Mouse (Mus musculus) granulocyte monocyte progenitor cell, adult 5-6 weeks (primary cell): ENCODE data around the gene Rnase2a. TPM values are rescaled to one million over a fixed set of nuclear protein-coding genes. Genes with fewer than 3 reads are reported as not detected.
A peak's percentile ranks its signal among the peaks of the same experiment; 100 is the strongest.
"Not testable (repeated sequence)": the region's sequence is repeated elsewhere in the genome, so short reads cannot be mapped to it uniquely, and the experiment has no call there.

ENCODE experiments used
- ATAC-seq: replicated peaks from 2 replicates; pipeline ENCODE4 v1.8.0; 2016; ENCODE audit warnings: mild to moderate bottlenecking, moderate TSS enrichment, inconsistent platforms; ENCODE audit not compliant: poor library complexity, severe bottlenecking
- total RNA-seq, 2 experiments: library from RNA; stranded (forward) in 1 of 2; stranded (reverse) in 1 of 2; fragments of 200-712, 200-1000 nt in 1 of 2; fragments of >200 nt in 1 of 2; fragmentation: Nextera tagmentation in 1 of 2; gene quantifications; 2 replicates each; pipeline ENCODE4 v1.2.3; 2014 to 2017

Gene Rnase2a
- not detected in 2 replicates for total RNA-seq (2014; fragmentation: Nextera tagmentation)
- total RNA-seq (2017): not detected in 2 replicates

DNA sequence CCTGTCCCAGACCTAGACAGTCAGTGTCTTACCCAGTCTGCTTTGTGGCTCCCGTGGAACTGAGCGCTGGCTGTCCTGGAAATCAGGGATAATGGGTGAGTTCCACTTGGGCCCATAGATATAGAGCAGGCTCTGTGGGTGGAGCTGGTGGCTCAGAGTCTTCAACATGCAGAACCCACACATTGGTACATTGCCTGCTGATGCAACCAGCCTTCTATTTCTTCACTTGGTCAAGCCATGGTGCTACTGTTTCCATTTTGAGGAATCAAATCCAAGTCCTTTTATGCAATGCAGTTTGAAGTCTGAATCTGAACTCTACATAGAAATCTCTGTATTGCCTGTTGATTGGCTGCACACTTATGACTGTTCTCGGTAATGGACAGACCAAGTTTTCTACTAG is at the start of gene Rnase2a:
Rnase2a (minus strand) TSS at position 72 of the 400 bp plus-strand sequence.
- peak; percentile 59 for ATAC-seq

DNA sequence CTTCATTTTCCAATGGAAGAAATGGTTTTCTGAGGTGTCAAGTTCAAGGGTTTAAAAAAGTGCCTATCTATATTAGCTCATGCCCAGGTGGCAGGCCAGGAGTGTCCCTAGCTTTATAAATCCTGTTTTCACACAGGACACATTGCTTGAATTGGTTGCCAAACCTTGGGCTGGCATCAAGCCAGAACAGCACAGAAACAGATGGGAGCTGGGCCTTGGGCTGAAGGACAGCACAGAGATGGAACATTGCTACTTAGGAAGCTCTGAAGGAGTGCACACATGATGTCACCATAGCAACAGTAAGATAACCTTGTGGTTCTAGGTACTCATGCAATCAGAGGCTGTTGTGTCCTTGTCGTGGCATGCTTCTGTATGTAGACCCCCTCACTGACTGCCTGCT is 35.6 kb upstream of the Rnase2a start:
- no peak for ATAC-seq

DNA sequence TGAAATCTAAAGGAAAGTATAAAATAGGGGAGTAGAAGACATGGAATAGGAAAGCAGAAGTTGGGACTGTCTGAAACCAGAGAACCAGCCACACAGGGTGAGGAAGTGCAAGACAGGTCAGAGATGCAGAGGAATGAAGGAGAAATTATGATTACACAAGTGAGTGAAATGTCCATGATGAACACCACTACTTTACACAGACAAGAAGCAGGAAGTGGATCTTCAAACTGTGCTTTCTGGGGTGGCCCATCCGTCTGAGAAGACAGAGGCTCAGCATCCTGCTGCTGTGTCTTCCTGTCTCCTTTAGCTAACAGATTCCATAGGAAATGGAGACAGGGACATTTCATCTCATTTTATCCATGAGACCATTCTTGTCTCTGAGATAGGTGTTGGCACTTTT is 22.6 kb upstream of the Rnase2a start:
- ATAC-seq: peak; percentile 82

DNA sequence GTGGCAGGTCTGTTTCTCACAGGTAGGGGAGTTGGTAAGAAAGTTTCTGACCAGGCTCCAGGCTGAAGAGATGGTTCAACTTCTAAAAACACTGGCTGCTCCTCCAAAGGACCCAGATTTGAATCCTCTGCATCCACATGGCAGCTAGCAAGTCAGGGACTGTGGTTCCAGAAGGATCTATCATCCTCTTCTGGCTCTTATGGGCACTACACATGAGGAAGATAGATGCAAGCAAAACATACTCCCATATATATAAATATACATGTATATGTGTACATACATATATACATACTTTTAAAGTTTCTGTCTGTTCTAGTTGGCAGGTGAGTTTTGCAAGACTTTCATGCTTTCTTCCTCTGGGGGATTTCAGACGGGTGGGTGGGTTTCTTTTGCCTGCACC is 12.8 kb upstream of the Rnase2a start:
- ATAC-seq: no peak

DNA sequence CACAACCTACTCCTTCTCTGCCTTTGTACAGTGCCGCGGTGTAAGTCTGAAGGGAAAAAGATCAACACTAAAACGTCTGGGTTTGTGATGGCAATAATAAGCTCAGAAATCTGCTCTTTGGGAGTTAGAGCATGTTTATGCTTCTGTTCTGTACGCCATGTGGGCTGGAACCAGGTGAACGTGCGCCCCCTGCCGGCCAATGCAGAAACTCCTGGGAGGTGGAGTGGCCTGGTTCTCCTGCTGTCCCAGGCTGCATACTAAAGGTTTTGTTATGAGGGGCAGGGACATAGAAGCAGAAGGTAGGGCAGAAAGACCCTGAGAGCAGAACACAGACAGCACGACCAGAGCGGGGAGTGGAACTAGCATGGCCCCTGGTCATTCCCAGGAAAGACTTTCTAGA is 10.2 kb upstream of the Rnase2a start:
- ATAC-seq: peak; percentile 89

DNA sequence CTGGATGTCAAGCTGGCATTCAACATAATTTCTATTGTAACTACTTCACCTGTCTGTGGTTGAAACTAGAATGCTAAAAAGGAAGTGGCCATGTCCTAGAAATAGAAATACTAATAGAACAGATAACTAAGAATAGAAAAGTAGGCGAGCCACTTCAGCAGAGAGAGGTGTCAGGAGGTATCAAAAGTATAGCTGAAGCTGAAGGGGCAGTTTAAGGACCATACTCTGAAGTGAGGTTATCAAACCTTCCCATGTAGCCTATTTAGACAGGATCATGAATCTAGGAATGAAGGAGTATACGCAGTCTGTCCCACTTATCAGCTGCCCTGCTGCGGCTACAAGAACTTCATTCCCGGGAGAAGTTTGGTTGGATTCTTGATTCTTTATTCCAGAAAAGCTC is 9.8 kb upstream of the Rnase2a start:
- ATAC-seq: no peak

DNA sequence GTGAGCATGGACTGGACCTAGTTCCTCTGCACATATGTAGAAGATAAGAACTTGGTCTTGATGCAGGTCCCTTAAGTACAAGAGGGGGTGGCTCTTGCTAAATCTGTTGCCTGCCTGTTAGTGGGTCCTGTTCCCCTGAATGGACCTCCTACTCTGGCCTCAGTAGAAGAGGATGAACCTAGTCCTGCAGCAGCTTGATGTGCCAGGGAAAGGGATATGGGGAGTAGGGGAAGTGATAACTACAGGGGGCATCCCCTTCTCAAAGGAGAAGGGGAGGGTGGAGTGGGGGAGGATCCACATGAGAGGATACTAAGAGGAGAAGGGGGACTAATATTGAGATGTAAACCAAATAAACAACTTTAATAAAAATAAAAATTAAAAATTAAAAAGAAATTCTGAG is 6.5 kb upstream of the Rnase2a start:
- ATAC-seq: peak; percentile 86

DNA sequence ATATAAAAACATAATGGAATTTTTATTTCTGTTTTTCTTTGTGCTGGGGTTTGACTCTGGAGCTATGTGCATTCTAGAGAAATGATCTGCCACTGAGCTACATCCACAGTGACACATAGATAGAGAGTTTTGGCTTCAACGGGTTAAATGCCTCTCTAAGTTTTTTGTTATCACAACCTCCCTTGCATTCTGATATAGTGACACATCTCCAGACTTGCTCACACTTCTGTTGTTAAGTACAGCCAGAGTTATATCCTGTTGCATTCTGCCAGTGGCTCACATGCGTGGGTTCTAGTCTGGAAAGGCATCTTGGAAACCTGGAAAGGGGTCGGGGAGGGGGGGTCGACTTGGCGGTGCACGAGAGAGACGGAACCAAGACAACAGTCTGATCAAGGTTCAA is 3.8 kb upstream of the Rnase2a start:
- no peak for ATAC-seq

DNA sequence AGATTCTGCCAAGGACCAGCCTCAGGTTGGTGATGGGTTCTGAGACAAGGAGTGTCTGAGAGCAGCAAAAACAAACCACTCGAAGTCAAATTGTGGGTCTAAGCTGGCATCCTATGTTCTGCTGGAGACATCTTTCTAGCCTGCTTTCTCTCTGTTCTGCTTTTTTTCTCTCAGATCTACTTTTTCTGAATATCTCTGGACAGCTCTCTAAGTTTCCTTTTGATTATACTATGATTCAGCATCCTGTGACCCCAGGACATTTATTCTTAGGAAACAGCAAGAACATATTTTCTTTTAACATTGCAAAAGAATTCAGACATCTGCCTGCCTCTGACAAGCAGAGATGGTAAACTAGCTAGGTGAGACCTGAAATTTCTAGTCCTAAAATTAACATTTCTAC is 2.3 kb downstream of the Rnase2a start:
- ATAC-seq: peak; percentile 65

DNA sequence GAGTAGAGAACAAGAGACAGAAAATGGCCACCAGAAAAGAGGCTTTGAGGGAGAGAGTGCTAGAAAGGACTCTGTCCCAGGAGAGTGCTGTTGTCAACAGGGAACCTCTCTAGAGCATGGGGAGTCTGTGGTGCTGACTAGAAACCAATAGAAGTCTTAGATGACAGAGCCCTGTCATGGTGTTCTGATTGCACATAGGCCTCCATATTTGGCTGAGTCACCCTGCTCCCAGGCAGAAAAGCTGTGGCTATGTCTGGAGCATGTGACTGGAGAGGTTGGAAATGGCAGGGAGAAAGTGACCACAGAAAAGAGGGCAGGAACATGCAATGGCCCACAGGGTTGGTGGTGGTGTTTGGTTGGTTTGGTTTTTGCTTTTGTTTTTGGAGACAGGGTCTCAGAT is 3.7 kb downstream of the Rnase2a start:
- peak; percentile 57 for ATAC-seq

DNA sequence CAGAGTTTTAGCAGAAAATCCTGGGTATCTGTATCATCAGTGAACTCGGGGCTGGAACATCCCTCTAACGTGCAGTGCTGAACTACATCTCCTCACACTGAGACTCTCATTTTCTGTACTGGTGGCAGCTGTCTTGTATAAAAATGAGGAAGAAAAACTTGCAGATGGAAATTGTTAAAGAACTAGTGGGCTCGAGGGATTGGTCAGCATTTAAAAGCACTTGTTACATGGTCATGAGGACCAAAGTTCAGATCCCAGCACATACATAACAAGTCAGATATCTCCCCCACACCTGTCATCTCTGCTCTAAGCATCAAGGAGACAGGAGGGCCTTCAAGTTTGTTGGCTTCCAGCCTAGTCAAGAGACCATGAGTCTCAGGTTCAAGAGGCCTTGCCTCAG is 5.6 kb downstream of the Rnase2a start:
- no peak for ATAC-seq

DNA sequence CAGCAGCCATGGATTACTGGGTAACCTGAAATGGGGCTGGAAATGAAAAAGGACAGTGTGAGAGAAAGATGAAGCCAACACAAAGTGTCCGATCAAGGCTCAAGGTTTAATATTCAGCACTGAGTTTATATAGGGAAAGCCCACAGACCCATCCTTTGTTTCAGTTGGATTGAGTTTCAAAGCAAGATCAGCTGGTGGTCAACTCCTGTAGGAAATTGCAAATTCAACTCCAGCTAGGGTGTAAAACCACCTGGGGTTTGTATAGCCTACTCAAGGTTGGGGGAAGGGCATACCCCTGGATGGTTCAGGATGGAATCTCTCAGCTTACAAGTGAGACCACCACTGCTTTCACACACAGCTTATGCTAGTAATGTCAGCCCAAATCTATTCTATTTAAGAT is 8.2 kb downstream of the Rnase2a start:
- ATAC-seq: no peak

DNA sequence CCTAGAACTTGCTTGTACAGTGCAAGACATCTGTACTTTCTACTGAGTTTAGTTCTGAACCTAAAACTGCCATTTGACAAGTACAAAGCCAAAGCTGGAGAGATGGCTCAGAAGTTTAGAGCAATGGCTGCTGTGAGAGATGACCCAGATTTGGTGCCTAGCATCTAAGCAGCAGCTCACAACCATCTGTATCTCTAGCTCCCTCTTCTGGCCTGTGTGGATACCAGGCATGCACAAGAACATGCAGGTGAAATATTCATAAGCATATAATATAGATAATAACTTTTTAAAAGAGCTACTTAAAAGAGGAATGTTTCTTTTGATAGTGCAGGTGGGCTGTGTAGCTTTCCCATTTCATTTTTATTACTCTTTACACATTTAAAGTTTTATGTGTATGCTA is 15.0 kb downstream of the Rnase2a start:
- peak; percentile 68 for ATAC-seq

DNA sequence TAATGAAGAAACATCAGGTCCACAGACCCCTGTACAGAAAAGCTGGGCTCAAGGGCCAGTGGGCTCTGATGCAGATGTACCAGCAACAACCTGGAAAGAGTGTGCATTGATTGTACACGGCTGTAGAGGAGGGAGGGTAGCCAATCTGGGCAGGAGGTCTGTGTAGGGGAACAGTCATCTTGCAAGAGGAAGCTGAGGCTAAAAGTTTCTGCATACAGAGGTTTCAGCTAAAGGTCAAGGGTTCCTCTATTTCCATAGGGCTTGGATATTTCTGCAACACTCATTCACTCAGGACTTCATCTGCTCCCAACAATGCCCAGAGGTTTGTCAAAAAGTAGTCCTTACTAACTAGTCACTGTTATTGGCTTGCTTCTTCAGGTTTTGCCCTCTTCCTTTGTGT is 18.4 kb downstream of the Rnase2a start:
- ATAC-seq: peak; percentile 85

DNA sequence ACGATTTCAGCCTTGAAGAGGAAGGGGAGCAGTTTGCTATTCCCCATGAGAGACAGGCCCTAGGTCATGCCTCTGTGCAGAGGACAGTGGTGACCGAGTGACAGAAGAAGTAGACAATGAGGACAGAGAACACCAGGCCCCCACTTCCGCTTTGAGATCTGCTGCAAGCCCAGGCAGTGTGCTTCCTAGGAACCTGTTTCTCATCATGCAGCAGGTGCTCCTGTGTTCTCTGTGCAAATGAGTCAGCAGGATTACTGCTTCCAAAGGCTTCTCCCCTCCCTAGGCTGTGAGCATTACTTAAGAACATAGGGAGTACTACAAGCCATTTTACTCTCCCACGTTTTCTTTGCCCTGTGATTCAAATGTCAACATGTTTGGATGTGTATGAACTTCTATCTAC is 26.3 kb downstream of the Rnase2a start:
- peak; percentile 56 for ATAC-seq

DNA sequence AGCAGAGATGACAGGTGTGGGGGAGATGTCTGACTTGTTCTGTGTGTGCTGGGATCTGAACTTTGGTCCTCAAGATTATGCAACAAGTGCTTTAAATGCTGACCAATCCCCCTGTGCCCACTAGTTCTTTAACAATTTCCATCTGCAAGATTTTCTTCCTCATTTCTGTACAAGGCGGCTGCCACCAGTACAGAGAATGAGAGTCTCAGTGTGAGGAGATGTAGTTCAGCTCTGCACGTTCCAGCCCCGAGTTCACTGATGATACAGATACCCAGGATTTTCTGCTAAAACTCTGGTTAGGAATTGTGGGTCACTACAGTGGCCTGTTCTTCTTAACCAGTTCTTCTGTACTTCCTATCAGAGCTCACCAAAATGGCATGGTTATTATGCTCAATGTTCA is 35.8 kb downstream of the Rnase2a start:
- not testable (repeated sequence) for ATAC-seq

Other genes with a start within 250 kb of the Rnase2a start
- not detected in 2 replicates for gene Rnase10, start 248.4 kb downstream of the Rnase2a start, total RNA-seq (2014; fragmentation: Nextera tagmentation)
- gene Rnase10, start 248.4 kb downstream of the Rnase2a start, total RNA-seq (2017): 2.5 and 3.2 TPM in 2 replicates
- gene Rnase9, start 214.2 kb downstream of the Rnase2a start, total RNA-seq (2014; fragmentation: Nextera tagmentation): not detected in 2 replicates
- not detected in 2 replicates for gene Rnase9, start 214.2 kb downstream of the Rnase2a start, total RNA-seq (2017)
- gene Rnase11, start 205.9 kb downstream of the Rnase2a start, total RNA-seq (2014; fragmentation: Nextera tagmentation): not detected in 2 replicates
- gene Rnase11, start 205.9 kb downstream of the Rnase2a start, total RNA-seq (2017): not detected in 2 replicates
- gene Rnase12, start 198.5 kb downstream of the Rnase2a start, total RNA-seq (2014; fragmentation: Nextera tagmentation): 6.2 and 27.0 TPM in 2 replicates
- gene Rnase12, start 198.5 kb downstream of the Rnase2a start, total RNA-seq (2017): 11.0 and 12.6 TPM in 2 replicates
- not detected in 2 replicates for gene Olfr750, start 181.7 kb downstream of the Rnase2a start, total RNA-seq (2014; fragmentation: Nextera tagmentation)
- gene Olfr750, start 181.7 kb downstream of the Rnase2a start, total RNA-seq (2017): not detected in 2 replicates
- gene Rnase4, start 165.0 kb downstream of the Rnase2a start, total RNA-seq (2014; fragmentation: Nextera tagmentation): 1.7 and 6.8 TPM in 2 replicates
- 2.5 and 2.9 TPM in 2 replicates for gene Rnase4, start 165.0 kb downstream of the Rnase2a start, total RNA-seq (2017)
- gene Ang, start 165.0 kb downstream of the Rnase2a start, total RNA-seq (2014; fragmentation: Nextera tagmentation): 0.45 TPM in 1 of 2 replicates, not detected in the other
- gene Ang, start 165.0 kb downstream of the Rnase2a start, total RNA-seq (2017): 1.4 and 1.8 TPM in 2 replicates
- gene Eddm3b, start 141.7 kb downstream of the Rnase2a start, total RNA-seq (2014; fragmentation: Nextera tagmentation): not detected in 2 replicates
- not detected in 2 replicates for gene Eddm3b, start 141.7 kb downstream of the Rnase2a start, total RNA-seq (2017)
- gene Rnase6, start 132.2 kb downstream of the Rnase2a start, total RNA-seq (2014; fragmentation: Nextera tagmentation): 1.2 and 6.1 TPM in 2 replicates
- gene Rnase6, start 132.2 kb downstream of the Rnase2a start, total RNA-seq (2017): 8.2 and 10.0 TPM in 2 replicates
- gene Rnase1, start 109.3 kb downstream of the Rnase2a start, total RNA-seq (2014; fragmentation: Nextera tagmentation): not detected in 2 replicates
- gene Rnase1, start 109.3 kb downstream of the Rnase2a start, total RNA-seq (2017): not detected in 2 replicates
- gene Rnase2b, start 93.9 kb downstream of the Rnase2a start, total RNA-seq (2014; fragmentation: Nextera tagmentation): not detected in 2 replicates
- gene Rnase2b, start 93.9 kb downstream of the Rnase2a start, total RNA-seq (2017): not detected in 2 replicates
- gene Ang2, start 57.0 kb downstream of the Rnase2a start, total RNA-seq (2014; fragmentation: Nextera tagmentation): not detected in 2 replicates
- not detected in 2 replicates for gene Ang2, start 57.0 kb downstream of the Rnase2a start, total RNA-seq (2017)
- not detected in 2 replicates for gene Ear14, start 52.7 kb downstream of the Rnase2a start, total RNA-seq (2014; fragmentation: Nextera tagmentation)
- not detected in 2 replicates for gene Ear14, start 52.7 kb downstream of the Rnase2a start, total RNA-seq (2017)
- not detected in 2 replicates for gene Gm7247, start 105.6 kb upstream of the Rnase2a start, total RNA-seq (2014; fragmentation: Nextera tagmentation)
- gene Gm7247, start 105.6 kb upstream of the Rnase2a start, total RNA-seq (2017): not detected in 2 replicates
- not detected in 2 replicates for gene Vmn2r88, start 154.7 kb upstream of the Rnase2a start, total RNA-seq (2014; fragmentation: Nextera tagmentation)
- not detected in 2 replicates for gene Vmn2r88, start 154.7 kb upstream of the Rnase2a start, total RNA-seq (2017)
- not detected in 2 replicates for gene Vmn2r89, start 195.7 kb upstream of the Rnase2a start, total RNA-seq (2014; fragmentation: Nextera tagmentation)
- gene Vmn2r89, start 195.7 kb upstream of the Rnase2a start, total RNA-seq (2017): not detected in 2 replicates